15 mouse cellular contexts compared by ENCODE assay signal in genomic region chr10:9807596-9807995, GRCm38 (mm10).
"Had no signal": no experiment of that assay in that cellular context is flagged by ENCODE, and none has a peak within 500 bp of the region (broad histone marks: within the 10 kb centered on the region; RNA-seq: fewer than 3 reads in every experiment).

No protein-coding gene starts in this region.

- H3K9ac ChIP-seq: neural tube, embryonic 15.5 days; stomach, embryonic 15.5 days had no signal

- H3K27me3 ChIP-seq: neural tube, embryonic 15.5 days; stomach, embryonic 15.5 days had no signal

- H3K27ac ChIP-seq: neural tube, embryonic 15.5 days; stomach, embryonic 15.5 days; stomach, postnatal 0 days had no signal

- H3K4me2 ChIP-seq: neural tube, embryonic 15.5 days; stomach, embryonic 15.5 days had no signal

- DNase-seq: retina, postnatal 1 day; right cerebral cortex, adult 18-20 months; right cerebral cortex, postnatal 14 days; right cerebral cortex, postnatal 25 days; right cerebral cortex, postnatal 4 days; spleen, adult 18-20 months; thymus, adult 18-20 months; thymus, adult 2 months; thymus, postnatal 14 days; thymus, postnatal 25 days; thymus, postnatal 36 days; thymus, postnatal 4 days had no signal

- H3K4me3 ChIP-seq: neural tube, embryonic 15.5 days; stomach, embryonic 15.5 days had no signal

- H3K9me3 ChIP-seq: neural tube, embryonic 15.5 days; stomach, embryonic 15.5 days had no signal

- H3K4me1 ChIP-seq: neural tube, embryonic 15.5 days; stomach, embryonic 15.5 days had no signal
